Mouse (Mus musculus) limb, embryonic 10.5 days (tissue): Measurements from ENCODE around the gene Slc7a14. TPM values are rescaled to one million over a fixed set of nuclear protein-coding genes. Genes with fewer than 3 reads are reported as not detected.

Experiments used
- DNase-seq: peaks from one replicate; pipeline ENCODE4 v3.0.0-alpha.2; 2017; ENCODE audit warnings: low spot score
- H3K27ac ChIP-seq: fragments of 300-500 bp; sonication (generic); 2 replicates; pipeline ENCODE4 v1.5.1; 2016; ENCODE audit warnings: mild to moderate bottlenecking
- H3K27me3 ChIP-seq: fragments of 300-500 bp; sonication (generic); 2 replicates; pipeline ENCODE4 v1.6.1; 2016; ENCODE audit warnings: low read depth, mild to moderate bottlenecking; ENCODE audit not compliant: poor library complexity, severe bottlenecking
- H3K36me3 ChIP-seq: fragments of 300-500 bp; sonication (generic); 2 replicates; pipeline ENCODE4 v1.6.1; 2016; ENCODE audit warnings: mild to moderate bottlenecking, moderate library complexity
- H3K4me1 ChIP-seq: fragments of 300-500 bp; sonication (generic); 2 replicates; pipeline ENCODE4 v1.6.1; 2016
- H3K4me3 ChIP-seq: fragments of 300-500 bp; sonication (generic); 2 replicates; pipeline ENCODE4 v1.5.1; 2016; ENCODE audit warnings: mild to moderate bottlenecking, moderate library complexity
- H3K9me3 ChIP-seq: fragments of 300-500 bp; sonication (generic); replicated peaks from 2 replicates; pipeline ENCODE4 v1.6.1; 2016; ENCODE audit warnings: mild to moderate bottlenecking
- WGBS: fragments of 180-500 bp; shearing (Covaris S2); methylation state at CpG from one replicate; pipeline ENCODE4 v1.1.7; 2016; 5-methylcytosine and 5-hydroxymethylcytosine counted together
- polyA plus RNA-seq: library from polyadenylated mRNA; unstranded; fragments of >200 nt; fragmentation: Nextera tagmentation; extraction: Ambion mirVana; gene quantifications from 2 replicates; pipeline ENCODE4 v1.2.1, GENCODE M21; 2016

Gene Slc7a14
- polyA plus RNA-seq, 1 experiment from 2014 or later = 0.15 TPM

GRCm38 (mm10) chr3:31165803-31166202, 144.4 kb downstream of the Slc7a14 start:
- Histone ChIP-seq H3K4me1 (0 out of 2 replicates have a peak, but pooled peaks cover 3% of the 10 kb centered on the region), H3K27me3 (no peaks in the 10 kb centered on the region), H3K27ac (no peak overlapping the region), H3K4me3 (no peak overlapping the region), H3K9me3 (no peaks in the 10 kb centered on the region), H3K36me3 (no peaks in the 10 kb centered on the region)
- DNase-seq = no peak
- WGBS = 80% methylated on average over 3 of the region's 3 CpGs

- no peaks in the 10 kb centered on the region for H3K27me3 ChIP-seq
- WGBS = 93% methylated on average over 14 of the region's 14 CpGs
- H3K9me3 ChIP-seq = no peaks in the 10 kb centered on the region
- H3K27ac ChIP-seq = no peak overlapping the region
- H3K4me1 ChIP-seq = 0 out of 2 replicates have a peak, but pooled peaks cover 3% of the 10 kb centered on the region
- no peak for DNase-seq
- no peaks in the 10 kb centered on the region for H3K36me3 ChIP-seq
- H3K4me3 ChIP-seq = no peak overlapping the region
Observed at GRCm38 (mm10) chr3:31162860-31163259, 147.3 kb downstream of the Slc7a14 start.

GRCm38 (mm10) chr3:31161336-31161735, 148.8 kb downstream of the Slc7a14 start:
- no peaks in the 10 kb centered on the region for H3K27me3 ChIP-seq
- H3K27ac ChIP-seq = 0 out of 2 replicates have a peak overlapping the region, but pooled peaks have one; percentile 8
- peaks cover 4% of the 10 kb centered on the region; the same call in 1 of the 2 replicates for H3K4me1 ChIP-seq
- H3K4me3 ChIP-seq = no peak overlapping the region
- no peaks in the 10 kb centered on the region for H3K36me3 ChIP-seq
- H3K9me3 ChIP-seq = no peaks in the 10 kb centered on the region
- DNase-seq = no peak
- WGBS = 51% methylated on average over 6 of the region's 6 CpGs

GRCm38 (mm10) chr3:31160046-31160445, 150.1 kb downstream of the Slc7a14 start:
- no peak overlapping the region for H3K27ac ChIP-seq
- peaks cover 13% of the 10 kb centered on the region for H3K4me1 ChIP-seq
- H3K4me3 ChIP-seq = no peak overlapping the region
- no peak for DNase-seq
- H3K36me3 ChIP-seq = no peaks in the 10 kb centered on the region
- no peaks in the 10 kb centered on the region for H3K9me3 ChIP-seq
- no peaks in the 10 kb centered on the region for H3K27me3 ChIP-seq
- 90% methylated on average over 10 of the region's 10 CpGs for WGBS

GRCm38 (mm10) chr3:31157776-31158175, 152.4 kb downstream of the Slc7a14 start:
- no peaks in the 10 kb centered on the region for H3K27me3 ChIP-seq
- no peaks in the 10 kb centered on the region for H3K9me3 ChIP-seq
- WGBS = 91% methylated on average over 15 of the region's 15 CpGs
- H3K4me1 ChIP-seq = peaks cover 20% of the 10 kb centered on the region
- DNase-seq = no peak
- no peak overlapping the region for H3K4me3 ChIP-seq
- no peaks in the 10 kb centered on the region for H3K36me3 ChIP-seq
- H3K27ac ChIP-seq = no peak overlapping the region

GRCm38 (mm10) chr3:31156126-31156525, 154.1 kb downstream of the Slc7a14 start:
- Histone ChIP-seq H3K36me3 (no peaks in the 10 kb centered on the region), H3K4me1 (peaks cover 21% of the 10 kb centered on the region), H3K9me3 (no peaks in the 10 kb centered on the region), H3K4me3 (no peak overlapping the region), H3K27me3 (peaks cover 4% of the 10 kb centered on the region), H3K27ac (peak overlapping the region; percentile 58)
- no peak for DNase-seq
- 59% methylated on average over 3 of the region's 3 CpGs for WGBS

Other genes with a start within 250 kb of the Slc7a14 start
- gene Skil, start 215.3 kb downstream of the Slc7a14 start, polyA plus RNA-seq = 22.3 and 28.9 TPM in 2 replicates
- 3.8 and 4.6 TPM in 2 replicates for gene Cldn11, start 160.5 kb downstream of the Slc7a14 start, polyA plus RNA-seq